Mouse (Mus musculus) erythroblast, embryonic 14.5 days (primary cell): ENCODE measurements around the gene Cd200r3. TPM values are rescaled to one million over a fixed set of nuclear protein-coding genes. Genes with fewer than 3 reads are reported as not detected.

Experiments
- H3K27me3 ChIP-seq: 2 replicates; pipeline ENCODE4 v1.6.1; 2012; ENCODE audit warnings: inconsistent platforms; ENCODE audit not compliant: control insufficient read depth
- H3K36me3 ChIP-seq: 2 replicates; pipeline ENCODE4 v1.6.1; 2012; ENCODE audit warnings: mild to moderate bottlenecking, inconsistent platforms; ENCODE audit not compliant: control insufficient read depth
- H3K4me1 ChIP-seq: 2 replicates; pipeline ENCODE4 v1.6.1; 2012; ENCODE audit warnings: inconsistent platforms; ENCODE audit not compliant: control insufficient read depth
- H3K4me3 ChIP-seq: replicated peaks from 2 replicates; pipeline ENCODE3; 2012; ENCODE audit warnings: moderate library complexity, mild to moderate bottlenecking, inconsistent platforms
- H3K9me3 ChIP-seq: 2 replicates; pipeline ENCODE4 v1.6.1; 2012; ENCODE audit warnings: low read length, inconsistent platforms, mixed read lengths; ENCODE audit not compliant: control insufficient read depth
- GATA1 ChIP-seq: IDR thresholded peaks from 2 replicates; pipeline ENCODE4 v1.6.1; 2012; ENCODE audit warnings: low read length, inconsistent platforms, mixed read lengths
- TAL1 ChIP-seq: IDR thresholded peaks from 3 replicates; pipeline ENCODE4 v1.6.1; 2012; ENCODE audit warnings: low read length, inconsistent platforms, mixed read lengths
- polyA plus RNA-seq: library from polyadenylated mRNA; stranded (reverse); fragments of >175 nt; gene quantifications from 2 replicates; pipeline ENCODE4 v1.2.3, GENCODE M21; 2012

Gene Cd200r3
- polyA plus RNA-seq, 1 experiment, result not detected

GRCm38 (mm10) chr16:44968113-44968512 lies 24.6 kb downstream of the Cd200r3 start:
- no peak for TF ChIP-seq GATA1
- H3K4me3 ChIP-seq, result no peak overlapping the region
- no peaks in the 10 kb centered on the region for H3K9me3 ChIP-seq
- H3K27me3 ChIP-seq, result no peaks in the 10 kb centered on the region
- no peaks in the 10 kb centered on the region for H3K36me3 ChIP-seq
- H3K4me1 ChIP-seq, result no peaks in the 10 kb centered on the region

GRCm38 (mm10) chr16:44970925-44971324 lies 27.4 kb downstream of the Cd200r3 start:
- Histone ChIP-seq H3K4me1 (no peaks in the 10 kb centered on the region), H3K9me3 (no peaks in the 10 kb centered on the region), H3K36me3 (no peaks in the 10 kb centered on the region), H3K4me3 (no peak overlapping the region), H3K27me3 (no peaks in the 10 kb centered on the region)
- TF ChIP-seq TAL1 (no peak), GATA1 (no peak)

- Histone ChIP-seq H3K36me3 (no peaks in the 10 kb centered on the region), H3K9me3 (no peaks in the 10 kb centered on the region), H3K4me1 (no peaks in the 10 kb centered on the region), H3K4me3 (no peak overlapping the region), H3K27me3 (no peaks in the 10 kb centered on the region)
- TF ChIP-seq TAL1 (no peak), GATA1 (no peak)
Observed at GRCm38 (mm10) chr16:44974042-44974441, 30.6 kb downstream of the Cd200r3 start.

- H3K4me1 ChIP-seq, result no peaks in the 10 kb centered on the region
- H3K27me3 ChIP-seq, result no peaks in the 10 kb centered on the region
- TF ChIP-seq TAL1 (no peak), GATA1 (no peak)
- H3K36me3 ChIP-seq, result no peaks in the 10 kb centered on the region
- no peak overlapping the region for H3K4me3 ChIP-seq
- H3K9me3 ChIP-seq, result no peaks in the 10 kb centered on the region
Observed at GRCm38 (mm10) chr16:44976081-44976480, 32.6 kb downstream of the Cd200r3 start.

DNA sequence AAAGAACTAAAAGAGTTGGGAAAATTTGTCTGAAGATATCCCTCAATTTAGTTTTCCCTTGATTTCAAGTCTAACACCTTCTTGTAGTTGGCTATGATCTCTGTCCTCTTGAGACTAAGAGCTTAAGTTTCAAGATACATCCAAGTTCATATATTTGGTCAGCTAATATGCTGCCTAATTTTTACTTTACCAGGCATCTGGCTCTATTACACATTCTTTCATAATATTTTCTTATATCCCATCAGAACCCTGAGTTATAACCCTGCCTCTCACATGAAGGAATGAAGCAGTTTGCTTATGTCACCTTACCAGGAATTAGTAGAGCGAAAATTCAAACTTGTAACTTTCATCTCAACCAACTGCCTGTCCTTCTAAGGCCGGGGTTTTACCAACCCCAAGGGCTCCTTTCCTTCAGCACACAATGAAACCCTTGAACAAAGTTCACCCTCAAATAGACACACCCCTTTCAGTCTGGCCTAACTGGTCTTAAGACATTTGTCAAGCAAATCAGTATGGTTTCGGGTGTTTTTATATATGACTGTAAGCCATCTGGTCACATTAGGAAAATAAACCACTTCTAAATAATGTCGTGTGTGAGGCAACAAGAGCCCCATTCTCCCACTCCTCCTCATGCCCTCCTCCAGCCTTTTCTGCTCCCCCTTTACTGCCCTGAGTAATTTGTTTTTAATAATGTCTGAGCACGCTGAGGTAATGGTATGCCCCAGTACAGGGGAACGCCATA lies 33.6 kb downstream of the Cd200r3 start:
- no peaks in the 10 kb centered on the region for H3K36me3 ChIP-seq
- H3K4me1 ChIP-seq, result no peaks in the 10 kb centered on the region
- H3K4me3 ChIP-seq, result no peak overlapping the region
- no peaks in the 10 kb centered on the region for H3K9me3 ChIP-seq
- no peaks in the 10 kb centered on the region for H3K27me3 ChIP-seq
- no peak for TF ChIP-seq GATA1
- no peak for TF ChIP-seq TAL1

DNA sequence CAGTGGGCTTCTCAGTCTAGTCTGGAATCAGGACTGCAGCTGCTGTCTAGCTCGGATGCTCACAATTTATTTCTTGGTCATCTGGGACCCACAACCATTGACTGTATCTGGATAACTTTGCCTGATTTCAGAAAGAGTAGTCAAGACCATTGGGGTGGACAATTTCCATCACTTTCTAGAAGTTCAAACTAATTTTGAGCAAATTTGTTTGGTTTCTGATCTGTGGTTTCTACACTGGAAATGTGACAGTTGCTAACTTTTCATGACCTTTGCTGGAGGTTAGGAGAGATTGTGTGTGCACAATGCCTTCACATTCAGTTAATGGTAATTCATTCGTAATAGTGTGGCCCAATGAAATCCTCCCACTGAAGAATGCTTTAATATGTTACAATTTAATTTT lies 34.7 kb downstream of the Cd200r3 start:
- TF ChIP-seq TAL1 (no peak), GATA1 (no peak)
- no peaks in the 10 kb centered on the region for H3K36me3 ChIP-seq
- H3K9me3 ChIP-seq, result no peaks in the 10 kb centered on the region
- H3K27me3 ChIP-seq, result no peaks in the 10 kb centered on the region
- H3K4me3 ChIP-seq, result no peak overlapping the region
- no peaks in the 10 kb centered on the region for H3K4me1 ChIP-seq

GRCm38 (mm10) chr16:44979355-44979896 lies 35.9 kb downstream of the Cd200r3 start:
- no peaks in the 10 kb centered on the region for H3K36me3 ChIP-seq
- no peak overlapping the region for H3K4me3 ChIP-seq
- no peaks in the 10 kb centered on the region for H3K27me3 ChIP-seq
- no peaks in the 10 kb centered on the region for H3K9me3 ChIP-seq
- TF ChIP-seq GATA1 (no peak), TAL1 (no peak)
- H3K4me1 ChIP-seq, result no peaks in the 10 kb centered on the region

- Histone ChIP-seq H3K27me3 (no peaks in the 10 kb centered on the region), H3K36me3 (no peaks in the 10 kb centered on the region), H3K9me3 (no peaks in the 10 kb centered on the region), H3K4me1 (no peaks in the 10 kb centered on the region), H3K4me3 (no peak overlapping the region)
- TF ChIP-seq TAL1, result no peak
- TF ChIP-seq GATA1, result no peak
Observed at GRCm38 (mm10) chr16:44982972-44983371, 39.5 kb downstream of the Cd200r3 start.

DNA sequence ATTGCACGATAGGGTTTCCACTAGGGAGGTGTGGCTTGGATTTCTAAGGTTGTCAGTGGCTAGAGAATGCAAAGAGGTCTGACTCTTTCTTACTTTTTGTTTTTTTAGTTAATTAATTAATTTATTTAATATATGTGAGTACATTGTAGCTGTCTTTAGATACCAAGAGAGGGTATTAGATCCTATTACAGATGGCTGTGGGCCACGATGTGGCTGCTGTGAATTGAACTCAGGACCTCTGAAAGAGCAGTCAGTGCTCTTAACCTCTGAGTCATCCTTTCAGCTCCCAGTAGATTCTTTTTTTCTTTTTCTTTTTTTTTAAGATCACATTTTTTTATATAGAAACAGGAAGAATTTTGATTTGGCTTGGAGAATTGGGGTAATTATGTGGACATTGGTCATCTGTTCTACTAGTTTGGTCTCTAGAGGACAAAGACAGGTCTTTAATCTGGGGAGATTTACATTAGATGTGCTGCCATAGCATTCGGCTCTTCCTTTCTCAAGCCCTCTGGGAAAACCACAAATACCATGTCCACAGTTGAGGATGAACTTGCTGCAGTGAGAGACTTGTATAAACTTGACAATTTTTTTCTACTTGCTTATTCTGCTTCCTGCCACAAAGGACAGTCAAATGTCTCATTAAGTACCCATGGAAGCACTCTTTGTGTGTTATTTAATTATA lies 40.0 kb downstream of the Cd200r3 start:
- Histone ChIP-seq H3K36me3 (no peaks in the 10 kb centered on the region), H3K4me1 (no peaks in the 10 kb centered on the region), H3K9me3 (no peaks in the 10 kb centered on the region), H3K4me3 (no peak overlapping the region), H3K27me3 (no peaks in the 10 kb centered on the region)
- TF ChIP-seq GATA1, result no peak

GRCm38 (mm10) chr16:44984111-44984510 lies 40.6 kb downstream of the Cd200r3 start:
- no peak for TF ChIP-seq GATA1
- no peak for TF ChIP-seq TAL1
- Histone ChIP-seq H3K4me1 (no peaks in the 10 kb centered on the region), H3K27me3 (no peaks in the 10 kb centered on the region), H3K9me3 (no peaks in the 10 kb centered on the region), H3K4me3 (no peak overlapping the region), H3K36me3 (no peaks in the 10 kb centered on the region)
